Mouse (Mus musculus) heart, embryonic 14.5 days (tissue): ENCODE measurements around the gene Ptk7. TPM values are rescaled to one million over a fixed set of nuclear protein-coding genes. Genes with fewer than 3 reads are reported as not detected.
A peak's percentile ranks its signal among the peaks of the same experiment; 100 is the strongest.
"Not testable (repeated sequence)": the region's sequence is repeated elsewhere in the genome, so short reads cannot be mapped to it uniquely, and the experiment has no call there.

Experiments used
- ATAC-seq: fragments of 200-750 bp; cut with Nextera tagmentation; 2 replicates; pipeline ENCODE4 v1.8.0; 2017; ENCODE audit warnings: low read depth, moderate TSS enrichment; ENCODE audit not compliant: insufficient number of reproducible peaks, insufficient read depth, low FRiP score
- H3K27ac ChIP-seq, 2 experiments: fragments of 200-500 bp in 1 of 2; fragments of 300-500 bp in 1 of 2; sonication (generic) in 1 of 2; replicated peaks in 1 of 2; 2 replicates each; pipeline ENCODE4 v1.5.1; 2012 to 2014; ENCODE audit warnings: low read depth in 2 of 2, low read length in 2 of 2, control low read depth in 1 of 2, mild to moderate bottlenecking in 1 of 2, mixed read lengths in 1 of 2; ENCODE audit not compliant: control insufficient read depth in 1 of 2, insufficient read depth in 1 of 2
- H3K27me3 ChIP-seq: fragments of 300-500 bp; sonication (generic); 2 replicates; pipeline ENCODE4 v1.6.1; 2014; ENCODE audit warnings: mild to moderate bottlenecking, low read length, control low read depth; ENCODE audit not compliant: control insufficient read depth, insufficient read depth
- H3K36me3 ChIP-seq: fragments of 300-500 bp; sonication (generic); 2 replicates; pipeline ENCODE4 v1.6.1; 2014; ENCODE audit warnings: mild to moderate bottlenecking, control low read depth, low read length, mixed read lengths; ENCODE audit not compliant: control insufficient read depth, insufficient read depth
- H3K4me1 ChIP-seq, 2 experiments: fragments of 200-500 bp in 1 of 2; fragments of 300-500 bp in 1 of 2; sonication (generic) in 1 of 2; 2 replicates each; pipeline ENCODE4 v1.6.1; 2012 to 2014; ENCODE audit warnings: low read length in 2 of 2, control low read depth in 1 of 2, mixed read lengths in 1 of 2; ENCODE audit not compliant: control insufficient read depth in 2 of 2, insufficient read depth in 2 of 2
- H3K4me2 ChIP-seq: fragments of 300-500 bp; sonication (generic); 2 replicates; pipeline ENCODE4 v1.6.1; 2014; ENCODE audit warnings: mild to moderate bottlenecking, low read length
- H3K4me3 ChIP-seq, 2 experiments: fragments of 200-500 bp in 1 of 2; fragments of 300-500 bp in 1 of 2; sonication (generic) in 1 of 2; 2 replicates each; pipeline ENCODE4 v1.5.1; 2012 to 2014; ENCODE audit warnings: low read length in 2 of 2, mild to moderate bottlenecking in 2 of 2, control low read depth in 1 of 2, low read depth in 1 of 2, moderate library complexity in 1 of 2; ENCODE audit not compliant: control insufficient read depth in 1 of 2, insufficient read depth in 1 of 2
- H3K9ac ChIP-seq: fragments of 300-500 bp; sonication (generic); 2 replicates; pipeline ENCODE4 v1.6.1; 2014; ENCODE audit warnings: mild to moderate bottlenecking, low read length
- H3K9me3 ChIP-seq: fragments of 300-500 bp; sonication (generic); 2 replicates; pipeline ENCODE4 v1.6.1; 2016; ENCODE audit warnings: low read length, control low read depth; ENCODE audit not compliant: control insufficient read depth
- WGBS: fragments of 180-500 bp; shearing (Covaris S2); extraction: QIAGEN DNeasy Blood & Tissue Kit; methylation state at CpG from one replicate; pipeline ENCODE4 v1.1.7; 2014; 5-methylcytosine and 5-hydroxymethylcytosine counted together
- polyA plus RNA-seq: library from polyadenylated mRNA; unstranded; fragments of >200 nt; fragmentation: Nextera tagmentation; extraction: Ambion mirVana; gene quantifications from 2 replicates; pipeline ENCODE4 v1.2.1, GENCODE M21; 2014

Ptk7 gene
- polyA plus RNA-seq, 1 experiment from 2014 or later: 21.3 TPM

- H3K4me1 ChIP-seq: no peaks in the 10 kb centered on the region
- no peak overlapping the region for H3K9ac ChIP-seq
- no peak overlapping the region for H3K4me2 ChIP-seq
- WGBS: 87% methylated on average over 7 of the region's 7 CpGs
- H3K4me3 ChIP-seq: no peak overlapping the region
- H3K9me3 ChIP-seq: no peaks in the 10 kb centered on the region
- no peak overlapping the region for H3K27ac ChIP-seq
- H3K36me3 ChIP-seq: peaks cover 95% of the 10 kb centered on the region
- no peak for ATAC-seq
- H3K27me3 ChIP-seq: no peaks in the 10 kb centered on the region
These were observed 54.8 kb downstream of the Ptk7 start for GRCm38 (mm10) chr17:46574535-46574934.

DNA sequence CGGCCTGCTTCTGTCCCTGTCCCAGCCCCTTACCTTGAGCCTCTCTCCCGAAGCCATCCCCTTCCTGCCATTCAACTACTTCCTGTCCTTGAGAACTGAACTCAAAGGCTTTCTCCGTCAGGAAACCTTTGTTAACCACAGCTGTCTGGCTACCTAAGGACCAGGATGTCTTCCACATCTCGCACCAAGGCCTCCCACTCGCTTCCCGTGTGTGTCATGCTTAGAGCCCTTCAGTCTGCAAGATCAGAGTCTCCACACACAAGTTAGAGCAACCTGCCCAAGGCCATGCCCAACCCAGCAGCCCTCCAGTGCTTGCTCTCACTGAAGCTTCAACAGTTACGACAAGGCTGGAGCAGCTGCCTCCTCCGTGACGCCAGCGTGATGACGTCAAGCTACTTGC lies 58.3 kb downstream of the Ptk7 start:
- Histone ChIP-seq H3K4me1 (no peaks in the 10 kb centered on the region), H3K4me2 (no peak overlapping the region), H3K27me3 (no peaks in the 10 kb centered on the region), H3K9me3 (no peaks in the 10 kb centered on the region), H3K4me3 (no peak overlapping the region), H3K36me3 (peaks cover 99% of the 10 kb centered on the region), H3K9ac (0 out of 2 replicates have a peak overlapping the region, but pooled peaks have one; percentile 16), H3K27ac (peak overlapping the region; percentile 22 to 47; a peak in 2 of 4 replicates)
- WGBS: 79% methylated on average over 11 of the region's 11 CpGs
- ATAC-seq: no peak

- Histone ChIP-seq H3K4me2 (no peak overlapping the region), H3K9ac (no peak overlapping the region), H3K9me3 (no peaks in the 10 kb centered on the region), H3K4me1 (peaks cover 0 to 11% of the 10 kb centered on the region in 2 experiments; a peak in 3 of 4 replicates), H3K36me3 (peaks cover 10% of the 10 kb centered on the region), H3K27me3 (no peaks in the 10 kb centered on the region), H3K4me3 (no peak overlapping the region), H3K27ac (no peak overlapping the region)
- 89% methylated on average over 6 of the region's 6 CpGs for WGBS
- ATAC-seq: no peak
These were observed 70.2 kb downstream of the Ptk7 start for GRCm38 (mm10) chr17:46559146-46559545.

DNA sequence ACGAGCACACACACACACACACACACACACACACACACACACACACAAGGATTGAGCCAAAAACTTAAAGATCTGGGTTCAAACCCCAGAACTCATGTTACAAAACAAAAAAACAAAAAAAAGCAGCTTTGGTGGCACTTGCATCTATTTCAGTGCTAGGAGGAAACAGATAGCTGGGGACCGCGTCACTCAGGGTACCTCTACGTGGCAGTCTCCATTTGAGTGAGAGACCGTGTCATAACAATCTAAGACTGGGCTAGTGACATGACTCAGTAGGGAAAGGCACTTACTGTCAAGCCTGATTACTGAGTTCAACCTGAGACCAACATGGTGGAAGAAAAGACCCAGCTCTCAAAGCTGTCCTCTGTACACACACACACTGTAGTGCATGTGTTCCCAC lies 71.2 kb downstream of the Ptk7 start:
- Histone ChIP-seq H3K4me3 (no peak overlapping the region), H3K27me3 (no peaks in the 10 kb centered on the region), H3K36me3 (no peaks in the 10 kb centered on the region), H3K4me1 (peaks cover 6 to 19% of the 10 kb centered on the region in 2 experiments), H3K27ac (no peak overlapping the region), H3K9ac (no peak overlapping the region), H3K4me2 (no peak overlapping the region), H3K9me3 (no peaks in the 10 kb centered on the region)
- no peak for ATAC-seq
- 73% methylated on average over 5 of the region's 5 CpGs for WGBS

GRCm38 (mm10) chr17:46557321-46557720 lies 72.0 kb downstream of the Ptk7 start:
- peaks cover 9 to 22% of the 10 kb centered on the region in 2 experiments for H3K4me1 ChIP-seq
- ATAC-seq, H3K36me3 ChIP-seq, H3K9me3 ChIP-seq, H3K4me3 ChIP-seq, H3K27me3 ChIP-seq: not testable (repeated sequence)
- H3K4me2 ChIP-seq: peak overlapping the region; percentile 76; the same call in 1 of the 2 replicates
- H3K9ac ChIP-seq: 0 out of 2 replicates have a peak overlapping the region, but pooled peaks have one; percentile 76
- H3K27ac ChIP-seq: peak overlapping the region; percentile 7 to 92; a peak in 3 of 4 replicates

DNA sequence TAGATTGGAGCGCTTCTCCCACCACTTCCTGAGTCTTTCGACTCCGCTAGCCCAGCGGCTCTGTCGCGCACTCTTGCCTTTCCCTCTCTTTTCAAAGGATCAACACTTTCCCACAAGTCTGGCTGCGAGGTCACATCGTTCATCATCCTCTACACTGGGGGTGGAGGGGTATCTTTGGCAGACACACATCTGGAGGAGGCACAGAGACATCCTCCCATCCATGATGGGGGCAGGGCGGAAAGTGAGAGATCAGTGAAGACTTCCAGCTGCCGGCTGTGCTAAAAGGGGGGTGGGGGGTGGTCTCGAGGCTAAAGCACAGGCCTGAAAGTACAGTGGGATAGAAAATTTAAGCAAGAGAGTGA lies 72.7 kb downstream of the Ptk7 start:
- WGBS: 0% methylated on average over 11 of the region's 11 CpGs
- peak overlapping the region; percentile 76 for H3K9ac ChIP-seq
- H3K36me3 ChIP-seq: peaks cover 10% of the 10 kb centered on the region
- no peaks in the 10 kb centered on the region for H3K27me3 ChIP-seq
- peaks cover 11 to 29% of the 10 kb centered on the region in 2 experiments for H3K4me1 ChIP-seq
- H3K9me3 ChIP-seq: no peaks in the 10 kb centered on the region
- peak overlapping the region; percentile 64 to 99 for H3K4me3 ChIP-seq
- no peak for ATAC-seq
- peak overlapping the region; percentile 92 to 98 for H3K27ac ChIP-seq
- H3K4me2 ChIP-seq: peak overlapping the region; percentile 76

GRCm38 (mm10) chr17:46555673-46556583 lies 73.4 kb downstream of the Ptk7 start, which contains the start of gene Srf:
Srf (minus strand) TSS chr17:46556175.
- Histone ChIP-seq H3K4me3 (peak within 1 kb of the TSS; percentile 90 to 99), H3K4me1 (peaks cover 11 to 33% of the 10 kb centered on the region in 2 experiments), H3K27ac (peak within 1 kb of the TSS; percentile 93 to 98), H3K9me3 (no peaks in the 10 kb centered on the region), H3K36me3 (peaks cover 17% of the 10 kb centered on the region), H3K27me3 (no peaks in the 10 kb centered on the region), H3K9ac (peak within 1 kb of the TSS; percentile 100), H3K4me2 (peak within 1 kb of the TSS; percentile 76)
- WGBS: under 1% methylated on average over 79 of the region's 87 CpGs
- ATAC-seq: peak; percentile 89
